Mouse (Mus musculus): ENCODE measurements around the gene Psmd13.

DNA sequence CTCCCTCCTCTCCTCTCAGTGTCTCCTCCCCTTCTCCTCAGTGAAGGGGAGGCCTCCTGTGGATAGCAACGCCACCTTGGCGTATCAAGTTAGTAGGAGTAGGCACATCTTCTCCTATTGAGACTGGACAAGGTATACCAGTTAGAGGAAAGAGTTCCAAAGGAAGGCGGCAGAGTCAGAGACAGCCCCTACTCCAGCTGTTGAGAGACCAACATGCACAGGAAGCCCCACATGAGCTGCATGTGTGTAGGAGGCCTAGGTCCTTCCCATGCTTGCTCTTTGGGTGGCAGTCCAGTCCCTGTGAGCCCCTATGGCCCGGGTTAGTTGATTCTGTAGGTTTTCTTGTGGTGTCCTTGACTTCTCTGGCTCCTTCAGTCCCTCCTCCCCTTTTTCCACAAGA lies 48.4 kb upstream of the Psmd13 start:
- no peak for TF ChIP-seq GATA1 (IDR thresholded peaks at IDR 0.05; ENCODE audit: borderline replicate concordance, low read length)
- no peak for TF ChIP-seq FLI1 (IDR thresholded peaks at IDR 0.05; ENCODE audit: low read length)

All from megakaryocyte, embryonic 14.5 days (primary cell).